Mouse (Mus musculus): ENCODE results near the gene Ccdc82. TPM values are rescaled to one million over a fixed set of nuclear protein-coding genes. Genes with fewer than 3 reads are reported as not detected.
A peak's percentile ranks its signal among the peaks of the same experiment; 100 is the strongest.

Ccdc82 gene
- total RNA-seq (2021), result 10 to 100 TPM; 13.0 to 13.5 TPM

- peak; percentile 94 for DNase-seq
Observed at GRCm38 (mm10) chr9:13246815-13247638, at the start of gene Ccdc82. Gene Ccdc82 (plus strand): TSS chr9:13246955.

- no peak for DNase-seq
Observed at GRCm38 (mm10) chr9:13200079-13200478, 46.7 kb upstream of the Ccdc82 start.

GRCm38 (mm10) chr9:13203109-13203508 lies 43.6 kb upstream of the Ccdc82 start:
- DNase-seq, result no peak

GRCm38 (mm10) chr9:13203681-13204080 lies 43.1 kb upstream of the Ccdc82 start:
- no peak for DNase-seq

- DNase-seq, result no peak
Observed at GRCm38 (mm10) chr9:13206369-13206768, 40.4 kb upstream of the Ccdc82 start.

GRCm38 (mm10) chr9:13225872-13226271 lies 20.9 kb upstream of the Ccdc82 start:
- no peak for DNase-seq

- DNase-seq, result peak; percentile 17
Observed at GRCm38 (mm10) chr9:13230553-13230952, 16.2 kb upstream of the Ccdc82 start.

- peak; percentile 17 for DNase-seq
Observed at GRCm38 (mm10) chr9:13231545-13232216, 15.1 kb upstream of the Ccdc82 start.

- DNase-seq, result no peak
Observed at GRCm38 (mm10) chr9:13242321-13242720, 4.4 kb upstream of the Ccdc82 start.

- peak; percentile 35 for DNase-seq
Observed at GRCm38 (mm10) chr9:13245481-13245880, 1.3 kb upstream of the Ccdc82 start, which contains the start of gene Jrkl. Gene Jrkl (minus strand): TSS chr9:13245829.

GRCm38 (mm10) chr9:13248104-13248503 lies 1.3 kb downstream of the Ccdc82 start:
- DNase-seq, result no peak

- DNase-seq, result no peak
Observed at GRCm38 (mm10) chr9:13251251-13251650, 4.5 kb downstream of the Ccdc82 start.

GRCm38 (mm10) chr9:13256726-13257125 lies 10.0 kb downstream of the Ccdc82 start:
- DNase-seq, result no peak

- no peak for DNase-seq
Observed at GRCm38 (mm10) chr9:13258173-13258572, 11.4 kb downstream of the Ccdc82 start.

- DNase-seq, result no peak
Observed at GRCm38 (mm10) chr9:13260980-13261379, 14.2 kb downstream of the Ccdc82 start.

- DNase-seq, result no peak
Observed at GRCm38 (mm10) chr9:13273219-13273618, 26.5 kb downstream of the Ccdc82 start.

- no peak for DNase-seq
Observed at GRCm38 (mm10) chr9:13287482-13287881, 40.7 kb downstream of the Ccdc82 start.

- peak; percentile 94 for DNase-seq
Observed at GRCm38 (mm10) chr9:13296274-13297121, 49.7 kb downstream of the Ccdc82 start.

GRCm38 (mm10) chr9:13297122-13297667 lies 50.4 kb downstream of the Ccdc82 start:
- no peak for DNase-seq

- DNase-seq, result peak; percentile 70
Observed at GRCm38 (mm10) chr9:13297668-13298512, 51.1 kb downstream of the Ccdc82 start, which contains the start of gene Maml2. Gene Maml2 (plus strand): TSS chr9:13297957.

- DNase-seq, result no peak
Observed at GRCm38 (mm10) chr9:13298513-13298878, 51.7 kb downstream of the Ccdc82 start.

Data from heart, postnatal 4 days (tissue).